Mouse (Mus musculus) bone marrow, adult 2 months (tissue): Measurements from ENCODE around the gene Dag1. TPM values are rescaled to one million over a fixed set of nuclear protein-coding genes. Genes with fewer than 3 reads are reported as not detected.

ENCODE experiments used
- H3K27ac ChIP-seq: fragments of 200-500 bp; 2 replicates; pipeline ENCODE4 v1.5.1; 2012; ENCODE audit warnings: low read depth, mild to moderate bottlenecking, control low read depth, inconsistent platforms, low read length; ENCODE audit not compliant: control insufficient read depth, poor library complexity, insufficient read depth
- H3K4me1 ChIP-seq: fragments of 200-500 bp; 2 replicates; pipeline ENCODE4 v1.6.1; 2011; ENCODE audit warnings: low read length; ENCODE audit not compliant: control insufficient read depth, insufficient read depth
- H3K4me3 ChIP-seq: fragments of 200-500 bp; replicated peaks from 2 replicates; pipeline ENCODE3; 2011; ENCODE audit warnings: mild to moderate bottlenecking, low read depth, low read length, control low read depth; ENCODE audit not compliant: control insufficient read depth
- CTCF ChIP-seq: fragments of 200-500 bp; IDR thresholded peaks from 2 replicates; pipeline ENCODE4 v1.5.1; 2011; ENCODE audit warnings: low read length, control low read depth; ENCODE audit not compliant: control insufficient read depth, insufficient read depth
- POLR2A ChIP-seq: fragments of 200-500 bp; IDR thresholded peaks from 2 replicates; pipeline ENCODE4 v1.6.1; 2011; ENCODE audit warnings: low read depth, mild to moderate bottlenecking, control low read depth, low read length, borderline replicate concordance; ENCODE audit not compliant: control insufficient read depth
- WGBS: fragments of 180-500 bp; shearing (Covaris S2); methylation state at CpG from one replicate; pipeline ENCODE4 v1.1.7; 2018; 5-methylcytosine and 5-hydroxymethylcytosine counted together
- polyA plus RNA-seq: library from polyadenylated mRNA; stranded (reverse); fragments of >200 nt; gene quantifications from 2 replicates; pipeline ENCODE4 v1.2.4, GENCODE M21; 2011; ENCODE audit warnings: low replicate concordance; ENCODE audit not compliant: missing spikeins, insufficient read depth, insufficient read length

The Dag1 gene
- polyA plus RNA-seq, 1 experiment: 2.6 TPM

DNA sequence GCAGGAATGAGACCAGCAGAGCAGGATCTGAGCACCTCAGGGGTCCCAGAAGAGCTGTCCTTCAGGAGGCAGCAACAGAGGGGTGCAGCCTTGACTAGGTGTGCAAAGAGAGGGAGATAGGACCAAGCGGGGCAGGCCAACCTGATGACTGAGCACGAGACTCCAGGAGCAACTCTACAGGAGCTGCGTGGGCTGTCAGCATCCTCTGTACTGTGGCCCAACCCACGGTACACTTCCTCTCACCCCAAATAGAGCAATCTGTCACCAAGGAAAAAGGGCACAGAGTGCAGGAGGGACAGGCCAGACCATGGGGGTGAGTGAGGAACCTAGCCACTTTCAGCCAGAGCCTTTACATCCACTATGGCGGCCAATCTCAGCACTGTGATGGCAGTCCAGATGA is 107.0 kb downstream of the Dag1 start:
- TF ChIP-seq CTCF: no peak
- no peak for TF ChIP-seq POLR2A

GRCm38 (mm10) chr9:108154814-108155213 is 108.9 kb downstream of the Dag1 start:
- Histone ChIP-seq H3K27ac (no peak overlapping the region), H3K4me1 (no peaks in the 10 kb centered on the region; the same call in 1 of the 2 replicates), H3K4me3 (no peak overlapping the region)
- WGBS: 73% methylated on average over 12 of the region's 12 CpGs
- TF ChIP-seq CTCF (no peak), POLR2A (no peak)

More for the DNA sequence above, 107.0 kb downstream of the Dag1 start:
- 57% methylated on average over 5 of the region's 5 CpGs for WGBS
- no peak overlapping the region for H3K4me3 ChIP-seq
- no peak overlapping the region for H3K27ac ChIP-seq
- no peaks in the 10 kb centered on the region; the same call in 1 of the 2 replicates for H3K4me1 ChIP-seq

Other genes starting within 250 kb of the Dag1 start
- 9.9 and 17.9 TPM in 2 replicates for gene Gmppb, start 214.7 kb downstream of the Dag1 start, polyA plus RNA-seq
- 1.0 and 1.6 TPM in 2 replicates for gene Amigo3, start 210.8 kb downstream of the Dag1 start, polyA plus RNA-seq
- gene Mst1, start 183.5 kb downstream of the Dag1 start, polyA plus RNA-seq: 2.0 and 10.1 TPM in 2 replicates
- 296 and 393 TPM in 2 replicates for gene Rnf123, start 180.6 kb downstream of the Dag1 start, polyA plus RNA-seq
- gene Apeh, start 169.4 kb downstream of the Dag1 start, polyA plus RNA-seq: 159 and 206 TPM in 2 replicates
- 1.1 and 1.9 TPM in 2 replicates for gene Bsn, start 73.6 kb downstream of the Dag1 start, polyA plus RNA-seq
- 2.3 TPM in 2 replicates for gene Nicn1, start 26.5 kb upstream of the Dag1 start, polyA plus RNA-seq
- 1.7 and 15.2 TPM in 2 replicates for gene Amt, start 32.9 kb upstream of the Dag1 start, polyA plus RNA-seq
- gene Rhoa, start 42.2 kb upstream of the Dag1 start, polyA plus RNA-seq: 138 and 223 TPM in 2 replicates
- 5.6 and 13.2 TPM in 2 replicates for gene Tcta, start 42.2 kb upstream of the Dag1 start, polyA plus RNA-seq
- gene Gpx1, start 74.9 kb upstream of the Dag1 start, polyA plus RNA-seq: 1,398 and 2,156 TPM in 2 replicates
- 102 and 256 TPM in 2 replicates for gene Usp4, start 83.9 kb upstream of the Dag1 start, polyA plus RNA-seq
- 3.9 TPM in 1 of 2 replicates, not detected in the other for gene 1700102P08Rik, start 128.8 kb upstream of the Dag1 start, polyA plus RNA-seq
- 0.34 and 0.87 TPM in 2 replicates for gene Ccdc36, start 164.5 kb upstream of the Dag1 start, polyA plus RNA-seq
- not detected in 2 replicates for gene BC048562, start 172.5 kb upstream of the Dag1 start, polyA plus RNA-seq
- gene Ccdc71, start 196.6 kb upstream of the Dag1 start, polyA plus RNA-seq: 5.1 and 12.3 TPM in 2 replicates
- 8.1 and 18.3 TPM in 2 replicates for gene Klhdc8b, start 197.6 kb upstream of the Dag1 start, polyA plus RNA-seq
- 3.8 and 9.0 TPM in 2 replicates for gene Lamb2, start 215.8 kb upstream of the Dag1 start, polyA plus RNA-seq
- 42.0 and 94.4 TPM in 2 replicates for gene Usp19, start 226.6 kb upstream of the Dag1 start, polyA plus RNA-seq
- gene Qars, start 243.7 kb upstream of the Dag1 start, polyA plus RNA-seq: 76.9 and 170 TPM in 2 replicates